Mouse (Mus musculus) lung, postnatal 0 days (tissue): ENCODE data around the gene Ago3.

ENCODE experiments used
- CTCF ChIP-seq: IDR thresholded peaks from 2 replicates; pipeline ENCODE4 v1.5.1; 2016; ENCODE audit warnings: antibody characterized with exemption, mild to moderate bottlenecking
- EP300 ChIP-seq: IDR thresholded peaks from 2 replicates; pipeline ENCODE4 v1.6.1; 2016; ENCODE audit warnings: antibody characterized with exemption, mild to moderate bottlenecking, control low read depth

DNA sequence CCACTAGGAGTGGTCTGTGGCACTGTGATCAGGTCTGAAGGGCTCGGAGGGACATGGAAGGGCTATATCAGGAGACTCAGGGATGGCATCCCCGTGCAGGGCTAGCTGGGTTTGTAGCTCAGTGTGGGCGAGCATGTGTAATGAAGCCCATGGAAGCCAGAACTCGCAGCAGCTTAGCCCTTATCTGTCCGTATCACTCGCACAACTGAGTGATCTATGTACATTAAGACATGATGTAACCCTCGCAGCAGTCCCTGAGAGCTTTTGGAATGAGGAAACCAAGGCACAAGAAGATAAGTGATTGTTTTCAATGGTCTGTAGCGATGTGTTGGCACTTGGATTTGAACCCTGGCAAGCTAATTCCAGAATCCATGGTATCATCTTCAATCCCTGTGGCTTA, 145.8 kb downstream of the Ago3 start:
- no peak for TF ChIP-seq EP300
- no peak for TF ChIP-seq CTCF
